Mouse (Mus musculus) testis, adult 2 months (tissue): ENCODE data around the gene Prcd. TPM values are rescaled to one million over a fixed set of nuclear protein-coding genes. Genes with fewer than 3 reads are reported as not detected.

ENCODE experiments used
- H3K27ac ChIP-seq: fragments of 200-500 bp; 2 replicates; pipeline ENCODE4 v1.5.1; 2012; ENCODE audit warnings: low read depth, low read length; ENCODE audit not compliant: control insufficient read depth, insufficient read depth
- H3K27me3 ChIP-seq: fragments of 200-500 bp; 2 replicates; pipeline ENCODE4 v1.6.1; 2012; ENCODE audit warnings: mild to moderate bottlenecking, low read length, moderate library complexity; ENCODE audit not compliant: control insufficient read depth, insufficient read depth
- H3K36me3 ChIP-seq: fragments of 200-500 bp; 2 replicates; pipeline ENCODE4 v1.6.1; 2012; ENCODE audit warnings: mild to moderate bottlenecking, low read length; ENCODE audit not compliant: control insufficient read depth, insufficient read depth
- H3K4me1 ChIP-seq: fragments of 200-500 bp; 2 replicates; pipeline ENCODE4 v1.6.1; 2012; ENCODE audit warnings: low read length; ENCODE audit not compliant: control insufficient read depth, insufficient read depth
- H3K4me3 ChIP-seq: fragments of 200-500 bp; 2 replicates; pipeline ENCODE4 v1.5.1; 2012; ENCODE audit warnings: low read depth, mild to moderate bottlenecking, low read length, moderate library complexity, mixed read lengths; ENCODE audit not compliant: control insufficient read depth
- CTCF ChIP-seq: fragments of 200-500 bp; IDR thresholded peaks from 2 replicates; pipeline ENCODE4 v1.5.1; 2012; ENCODE audit warnings: low read depth, mild to moderate bottlenecking, inconsistent platforms, low read length, moderate library complexity; ENCODE audit not compliant: control insufficient read depth, insufficient read depth, insufficient replicate concordance
- POLR2A ChIP-seq: fragments of 200-500 bp; IDR thresholded peaks from 2 replicates; pipeline ENCODE4 v1.6.1; 2012; ENCODE audit warnings: low read depth, mild to moderate bottlenecking, inconsistent platforms, low read length, moderate library complexity; ENCODE audit not compliant: control insufficient read depth
- polyA plus RNA-seq: library from polyadenylated mRNA; depleted of rRNA; stranded (reverse); fragments of >200 nt; gene quantifications from 2 replicates; pipeline ENCODE4 v1.2.3, GENCODE M21; 2012

Gene Prcd
- polyA plus RNA-seq, 1 experiment: 7.8 TPM

- TF ChIP-seq CTCF: no peak
- TF ChIP-seq POLR2A: no peak
- H3K4me1 ChIP-seq: peaks cover 13% of the 10 kb centered on the region
- H3K4me3 ChIP-seq: no peak overlapping the region
- no peak overlapping the region for H3K27ac ChIP-seq
- no peaks in the 10 kb centered on the region for H3K36me3 ChIP-seq
- no peaks in the 10 kb centered on the region for H3K27me3 ChIP-seq
Measured at GRCm38 (mm10) chr11:116641731-116642130, 11.6 kb upstream of the Prcd start.

- Histone ChIP-seq H3K27me3 (no peaks in the 10 kb centered on the region), H3K27ac (no peak overlapping the region), H3K4me3 (peak overlapping the region; percentile 51), H3K36me3 (no peaks in the 10 kb centered on the region), H3K4me1 (peaks cover 16% of the 10 kb centered on the region)
- TF ChIP-seq POLR2A: no peak
- peak; percentile 95 for TF ChIP-seq CTCF
Measured at GRCm38 (mm10) chr11:116642681-116643578, 10.4 kb upstream of the Prcd start.

DNA sequence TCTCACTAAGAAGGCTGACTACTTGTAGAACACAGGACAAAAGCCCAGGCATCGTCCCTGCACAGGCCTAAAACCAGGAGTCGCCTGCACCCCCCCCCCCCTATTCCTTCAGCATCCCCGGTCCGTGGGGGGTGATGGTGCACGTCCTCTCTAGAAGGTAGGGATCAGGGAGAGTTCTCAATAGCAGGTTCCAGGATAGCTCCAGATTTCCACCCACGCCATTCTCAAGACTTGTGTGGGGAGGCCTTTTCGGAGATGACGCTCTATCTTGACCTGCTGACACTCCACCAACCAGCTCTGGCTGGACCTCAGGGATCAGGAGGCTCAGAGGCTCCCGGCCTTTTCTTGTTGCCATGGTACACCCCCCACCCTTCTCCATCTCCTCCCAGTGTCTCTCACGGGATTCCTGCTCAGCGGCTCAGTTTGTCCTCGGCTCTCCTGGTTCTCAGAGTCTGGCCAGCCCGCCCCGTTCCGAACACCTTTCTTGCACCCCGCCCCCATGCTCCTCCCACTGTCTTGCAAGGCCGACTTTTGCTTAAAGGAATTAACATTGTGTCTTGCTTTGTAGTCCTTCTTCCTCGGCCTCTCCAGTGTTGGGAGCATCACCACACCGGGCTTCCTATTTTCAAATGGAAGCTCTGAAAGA is 9.6 kb upstream of the Prcd start:
- no peaks in the 10 kb centered on the region for H3K27me3 ChIP-seq
- peak overlapping the region; percentile 51 for H3K4me3 ChIP-seq
- TF ChIP-seq POLR2A (no peak), CTCF (no peak)
- peaks cover 16% of the 10 kb centered on the region for H3K4me1 ChIP-seq
- H3K27ac ChIP-seq: peak overlapping the region; percentile 38; the same call in 1 of the 2 replicates
- H3K36me3 ChIP-seq: no peaks in the 10 kb centered on the region

GRCm38 (mm10) chr11:116644225-116645112 is 8.9 kb upstream of the Prcd start:
- H3K36me3 ChIP-seq: no peaks in the 10 kb centered on the region
- H3K4me1 ChIP-seq: peaks cover 16% of the 10 kb centered on the region
- H3K4me3 ChIP-seq: no peak overlapping the region
- peak overlapping the region; percentile 38; the same call in 1 of the 2 replicates for H3K27ac ChIP-seq
- no peak for TF ChIP-seq CTCF
- no peak for TF ChIP-seq POLR2A
- no peaks in the 10 kb centered on the region for H3K27me3 ChIP-seq

DNA sequence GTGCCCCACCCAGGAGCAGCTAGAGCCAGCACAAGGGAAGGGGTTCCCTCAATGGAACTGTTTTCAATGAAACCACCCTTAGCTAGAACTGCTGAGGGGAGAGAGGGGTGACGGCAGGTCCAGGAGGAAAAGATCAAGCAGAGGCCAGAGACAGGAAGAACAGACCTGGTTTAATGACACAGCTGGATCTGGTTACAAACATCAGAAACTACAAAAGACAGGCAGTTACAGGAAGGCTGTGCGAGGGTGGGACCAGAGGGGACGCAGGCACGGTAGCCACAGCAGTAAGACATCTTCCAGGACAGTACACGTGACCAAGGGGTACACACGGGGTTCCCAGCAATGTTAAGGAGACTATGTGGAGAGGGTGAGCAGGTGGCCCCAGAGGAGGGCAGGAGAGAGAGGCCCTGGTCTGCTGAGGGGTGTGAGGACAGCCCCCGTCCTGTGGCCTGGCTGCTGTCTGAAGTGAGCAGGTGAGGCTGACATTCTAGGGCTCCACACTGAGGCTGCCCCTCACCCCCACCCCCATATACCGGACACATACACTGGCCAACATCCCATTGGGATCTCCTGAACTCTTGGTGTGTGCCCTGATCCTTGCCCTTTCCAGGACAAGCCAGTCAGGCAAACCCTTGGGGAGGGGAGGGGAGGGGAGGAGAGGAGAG is 7.8 kb upstream of the Prcd start:
- Histone ChIP-seq H3K4me3 (no peak overlapping the region), H3K36me3 (no peaks in the 10 kb centered on the region), H3K27me3 (no peaks in the 10 kb centered on the region), H3K4me1 (peaks cover 16% of the 10 kb centered on the region), H3K27ac (no peak overlapping the region)
- TF ChIP-seq CTCF: no peak
- no peak for TF ChIP-seq POLR2A

- H3K27ac ChIP-seq: no peak overlapping the region
- H3K4me1 ChIP-seq: peaks cover 16% of the 10 kb centered on the region
- TF ChIP-seq POLR2A: no peak
- no peak for TF ChIP-seq CTCF
- H3K4me3 ChIP-seq: no peak overlapping the region
- H3K36me3 ChIP-seq: no peaks in the 10 kb centered on the region
- no peaks in the 10 kb centered on the region for H3K27me3 ChIP-seq
Measured at GRCm38 (mm10) chr11:116646136-116646535, 7.2 kb upstream of the Prcd start.
